Mouse (Mus musculus) left cerebral cortex, postnatal 14 days (tissue): ENCODE results near the gene Prss41. TPM values are rescaled to one million over a fixed set of nuclear protein-coding genes. Genes with fewer than 3 reads are reported as not detected.

Experiments
- DNase-seq, 2 experiments: peaks; one replicate each; pipeline ENCODE4 v3.0.0; 2021 to 2022; ENCODE audit warnings: low spot score in 2 of 2, mixed read lengths in 1 of 2
- intact Hi-C: fragments of 180-260 bp; cut with DNase I; formaldehyde crosslinking; loops from one replicate; pipeline ENCODE4 v1.15.1; 2025
- total RNA-seq, 2 experiments: library from RNA; stranded (reverse); gene quantifications; 2 replicates each; pipeline ENCODE4 v1.2.3; 2021

Gene Prss41
- total RNA-seq, 2 experiments from 2014 or later, result 1.9 to 2.2 TPM

DNA sequence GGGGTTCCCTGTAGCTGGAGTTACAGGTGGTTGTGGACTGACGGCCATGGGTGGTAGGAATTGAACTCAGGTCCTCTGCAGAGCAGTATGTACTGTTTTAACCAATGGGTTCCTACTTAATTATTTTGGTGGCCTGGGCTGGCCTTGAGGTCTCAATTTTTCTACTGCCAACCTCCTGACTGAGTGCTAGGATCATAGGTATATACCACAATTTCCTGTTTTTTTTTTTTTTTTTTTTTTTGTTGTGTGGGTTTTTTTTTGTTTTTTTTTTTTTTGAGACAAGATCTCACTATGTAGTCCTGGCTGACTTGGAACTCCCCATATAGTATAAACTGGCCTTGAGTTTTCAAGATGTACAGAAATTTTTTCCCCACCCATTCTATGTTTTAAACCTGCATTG is 12.8 kb downstream of the Prss41 start:
- intact Hi-C loops, result no loop called here
- no peak for DNase-seq

DNA sequence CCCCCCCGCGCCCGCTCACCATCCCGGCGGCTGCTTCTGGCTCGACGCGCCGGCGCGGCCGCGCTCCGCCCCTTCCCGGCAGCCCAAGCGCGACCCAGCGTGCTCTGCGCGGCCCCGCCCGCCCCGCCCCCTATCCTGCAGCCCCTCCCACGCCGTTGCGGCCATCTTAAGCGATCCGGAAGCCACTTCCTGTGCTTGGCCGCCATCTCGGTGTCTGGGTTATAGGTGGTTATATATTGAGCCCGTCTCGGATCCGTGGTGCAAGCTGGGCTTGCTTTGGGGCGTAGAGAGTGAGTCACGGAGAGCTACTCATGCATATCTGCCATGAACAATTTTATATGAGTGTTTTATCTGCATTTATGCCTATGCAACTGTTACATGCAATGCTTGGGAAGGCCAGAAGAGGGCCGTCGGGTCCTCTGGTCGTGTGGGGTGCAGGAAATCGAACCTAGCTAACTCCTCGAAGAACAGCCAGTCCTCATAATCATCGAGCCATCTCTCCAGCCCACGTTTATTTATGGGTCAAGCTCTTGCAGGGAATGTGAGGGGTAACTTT is 14.8 kb downstream of the Prss41 start, which contains the start of gene Elob:
TSS of gene Elob (minus strand) at position 73 of the 556 bp plus-strand sequence.
- intact Hi-C loops, result no loop called here
- peak; percentile 87 to 93 for DNase-seq

DNA sequence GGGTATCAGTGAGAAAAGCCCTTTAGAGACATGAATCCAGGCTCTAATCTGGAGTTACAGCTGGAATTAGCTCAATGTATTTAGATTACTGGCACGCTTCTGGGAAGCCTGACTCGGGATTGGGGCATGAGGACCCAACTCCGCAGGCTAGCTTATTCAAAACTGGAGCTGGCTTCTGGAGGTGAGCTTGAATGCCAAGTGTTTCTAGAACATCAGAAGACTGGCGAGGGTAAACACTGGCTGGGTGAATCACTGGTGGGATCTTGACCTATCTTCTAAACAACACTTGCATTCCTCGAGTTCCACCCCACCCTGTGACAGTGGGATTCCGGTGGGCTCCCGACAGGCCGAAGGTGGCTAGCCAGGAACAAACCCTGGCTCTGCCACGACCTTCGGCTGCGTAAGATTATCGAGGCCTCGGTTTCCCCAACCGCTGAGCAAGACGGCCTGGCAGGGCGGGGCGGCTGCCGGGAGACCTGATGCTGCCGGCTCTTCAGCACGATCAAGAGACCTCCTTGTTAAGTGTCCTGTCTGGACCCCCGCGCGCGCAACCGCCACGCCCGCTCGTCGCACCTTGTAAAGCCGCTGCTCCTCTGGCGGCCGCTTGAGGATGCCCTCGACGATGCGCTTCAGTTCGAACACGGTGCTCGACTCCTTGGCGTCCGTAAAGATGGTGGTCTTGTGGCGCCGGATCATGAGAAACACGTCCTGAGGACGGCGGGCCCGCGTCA is 15.5 kb downstream of the Prss41 start:
- intact Hi-C loops, result no loop called here
- peak; percentile 47 to 54 for DNase-seq

DNA sequence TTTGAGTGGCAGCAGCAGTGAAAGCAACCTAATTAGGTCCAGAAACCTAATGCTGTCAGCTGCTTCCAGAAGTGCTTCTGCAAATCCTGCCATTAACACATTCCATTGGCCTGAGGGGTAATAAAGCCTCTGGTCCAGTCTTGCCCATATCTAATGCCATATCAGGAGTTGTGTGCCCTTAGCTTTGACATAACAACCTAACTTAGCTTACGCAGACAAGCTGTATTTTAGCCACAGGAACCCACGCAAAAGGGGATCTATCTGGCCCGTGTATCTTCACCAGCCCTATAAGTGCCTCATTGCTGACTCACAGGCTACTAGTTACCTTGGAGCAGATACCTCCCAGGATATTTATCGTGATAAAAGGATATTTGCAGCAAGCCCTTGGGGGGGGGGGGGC is 18.4 kb downstream of the Prss41 start:
- intact Hi-C loops, result no loop called here
- no peak for DNase-seq

DNA sequence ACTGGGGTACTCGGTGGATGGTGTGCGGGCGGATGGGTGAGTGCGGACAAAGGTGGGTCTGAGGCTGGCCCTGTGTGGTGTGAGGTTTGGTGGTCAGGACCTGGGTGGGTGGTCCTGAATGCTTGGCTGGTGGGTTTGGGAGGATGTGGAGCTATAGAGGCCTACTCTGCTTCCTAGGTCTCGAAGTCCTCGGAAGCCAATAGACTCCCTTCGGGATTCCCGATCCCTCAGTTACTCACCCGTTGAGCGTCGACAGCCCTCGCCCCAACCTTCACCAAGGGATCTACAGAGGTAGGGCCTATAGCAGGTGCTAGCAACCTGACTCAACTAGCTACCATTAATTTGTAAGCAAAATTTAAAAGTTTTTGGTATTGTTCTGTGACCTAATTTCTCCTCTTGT is 20.4 kb downstream of the Prss41 start:
- intact Hi-C loops, result no loop called here
- no peak for DNase-seq

DNA sequence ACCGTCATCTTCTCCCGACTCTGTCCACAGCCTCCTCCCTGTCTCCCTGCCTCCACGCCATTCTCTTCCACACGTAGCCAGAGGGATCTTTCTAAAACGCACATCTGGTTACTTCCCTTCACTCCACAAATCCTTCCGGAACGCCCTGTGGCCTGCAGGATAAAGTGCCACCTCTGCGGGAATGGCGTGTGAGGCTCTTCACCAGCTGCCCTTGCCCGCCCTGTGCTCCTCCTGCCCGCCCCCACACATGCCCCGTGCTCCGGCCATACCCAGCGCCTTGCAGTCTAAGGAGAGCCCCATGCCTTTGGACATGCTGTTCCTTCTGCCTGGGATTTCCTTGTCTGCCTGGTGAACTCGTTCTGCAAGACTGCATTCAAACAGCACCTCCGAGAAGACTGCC is 21.0 kb downstream of the Prss41 start:
- DNase-seq, result no peak
- intact Hi-C loops, result no loop called here

DNA sequence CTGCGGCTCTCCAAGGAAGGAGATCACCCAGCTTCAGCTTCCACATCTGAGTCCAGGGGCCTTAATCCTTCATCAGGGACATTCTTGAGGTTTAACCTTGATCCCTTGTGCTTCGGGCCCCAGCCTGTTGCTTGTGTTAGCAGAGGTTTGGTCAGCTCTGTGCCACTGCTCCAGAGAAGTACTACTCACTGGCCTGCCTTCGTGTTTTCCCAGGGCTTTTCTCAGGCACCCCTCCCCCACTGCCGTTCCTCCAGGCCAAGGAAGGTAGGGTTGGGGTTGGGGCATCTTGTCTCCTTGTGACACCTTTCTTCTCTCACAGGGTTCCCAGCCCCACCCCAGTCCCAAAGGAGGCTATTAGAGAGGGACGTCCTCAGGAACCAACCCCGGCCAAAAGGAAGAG is 21.9 kb downstream of the Prss41 start:
- intact Hi-C loops, result no loop called here

DNA sequence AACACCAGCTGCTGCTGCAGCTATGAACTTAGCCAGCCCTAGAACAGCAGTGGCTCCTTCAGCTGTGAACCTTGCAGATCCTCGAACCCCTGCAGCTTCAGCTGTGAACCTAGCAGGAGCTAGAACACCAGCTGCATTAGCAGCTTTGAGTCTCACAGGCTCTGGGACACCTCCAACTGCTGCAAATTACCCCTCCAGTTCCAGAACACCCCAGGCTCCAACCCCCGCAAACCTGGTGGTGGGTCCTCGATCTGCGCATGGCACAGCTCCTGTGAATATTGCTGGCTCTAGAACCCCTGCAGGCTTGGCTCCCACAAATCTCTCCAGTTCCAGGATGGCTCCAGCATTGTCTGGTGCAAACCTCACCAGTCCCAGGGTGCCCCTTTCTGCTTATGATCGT is 23.2 kb downstream of the Prss41 start:
- intact Hi-C loops, result no loop called here
- DNase-seq, result no peak

More for the DNA sequence above, 21.9 kb downstream of the Prss41 start:
- DNase-seq, result no peak

DNA sequence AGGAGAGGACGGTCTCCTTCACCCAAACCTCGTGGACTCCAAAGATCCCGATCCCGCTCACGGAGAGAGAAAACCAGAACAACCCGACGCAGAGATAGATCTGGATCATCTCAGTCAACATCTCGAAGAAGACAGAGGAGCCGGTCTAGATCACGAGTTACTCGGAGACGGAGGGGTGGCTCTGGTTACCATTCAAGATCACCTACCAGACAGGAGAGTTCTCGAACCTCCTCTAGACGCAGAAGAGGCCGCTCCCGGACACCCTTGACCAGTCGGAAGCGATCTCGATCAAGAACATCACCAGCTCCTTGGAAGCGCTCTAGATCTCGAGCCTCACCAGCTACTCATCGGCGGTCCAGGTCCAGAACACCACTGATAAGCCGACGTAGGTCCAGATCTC is 24.7 kb downstream of the Prss41 start:
- intact Hi-C loops, result loop anchor here (5.0 kb wide), 1 partner anchor 57 kb away; no protein-coding TSS in a partner anchor
- no peak for DNase-seq

DNA sequence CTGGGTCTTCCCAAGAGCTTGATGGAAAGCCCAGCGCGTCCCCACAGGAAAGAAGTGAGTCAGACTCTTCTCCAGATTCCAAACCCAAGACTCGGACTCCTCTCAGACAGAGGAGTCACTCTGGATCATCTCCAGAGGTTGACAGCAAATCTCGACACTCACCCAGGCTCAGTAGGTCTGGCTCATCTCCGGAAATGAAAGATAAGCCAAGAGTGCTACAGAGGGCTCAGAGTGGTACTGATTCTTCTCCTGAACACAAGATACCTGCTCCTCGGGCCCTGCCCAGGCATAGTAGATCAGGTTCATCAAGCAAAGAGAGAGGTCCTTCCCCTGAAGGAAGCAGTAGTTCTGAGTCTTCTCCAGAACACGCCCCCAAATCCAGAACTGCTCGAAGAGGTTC is 25.4 kb downstream of the Prss41 start:
- no peak for DNase-seq
- intact Hi-C loops, result loop anchor here (5.0 kb wide), 1 partner anchor 56 kb away; no protein-coding TSS in a partner anchor

DNA sequence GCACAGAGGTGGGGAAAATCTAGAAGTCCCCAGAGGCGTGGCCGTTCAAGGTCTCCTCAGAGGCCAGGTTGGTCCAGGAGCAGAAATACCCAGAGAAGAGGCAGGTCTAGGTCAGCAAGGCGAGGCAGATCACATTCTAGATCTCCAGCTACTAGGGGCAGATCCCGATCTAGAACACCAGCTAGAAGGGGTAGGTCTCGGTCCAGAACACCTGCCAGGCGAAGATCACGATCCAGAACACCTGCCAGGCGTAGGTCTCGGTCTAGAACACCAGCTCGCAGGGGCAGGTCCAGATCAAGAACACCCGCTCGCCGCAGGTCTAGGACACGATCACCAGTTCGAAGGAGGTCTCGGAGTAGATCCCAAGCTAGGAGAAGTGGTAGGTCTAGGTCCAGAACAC is 28.3 kb downstream of the Prss41 start:
- no peak for DNase-seq
- intact Hi-C loops, result loop anchor here (5.0 kb wide), 1 partner anchor 53 kb away; no protein-coding TSS in a partner anchor

DNA sequence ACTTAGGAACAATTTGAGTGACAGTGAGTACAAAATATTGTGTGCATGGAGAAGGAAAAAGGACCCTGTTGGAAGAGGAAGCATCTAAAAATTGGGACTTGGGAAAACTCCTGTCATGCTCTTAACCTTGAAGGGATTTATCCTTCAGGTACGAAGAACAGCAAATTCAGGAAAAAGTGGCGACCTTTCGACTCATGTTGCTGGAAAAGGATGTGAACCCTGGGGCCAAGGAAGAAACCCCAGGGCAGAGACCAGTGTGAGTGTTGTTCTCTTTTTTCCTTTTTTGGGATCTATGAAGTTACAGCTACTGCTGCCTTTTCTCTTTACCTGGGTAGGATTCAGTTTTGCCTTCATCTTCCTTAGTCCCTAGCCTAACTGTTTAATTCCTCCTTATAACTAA is 36.1 kb downstream of the Prss41 start:
- no peak for DNase-seq
- intact Hi-C loops, result no loop called here

DNA sequence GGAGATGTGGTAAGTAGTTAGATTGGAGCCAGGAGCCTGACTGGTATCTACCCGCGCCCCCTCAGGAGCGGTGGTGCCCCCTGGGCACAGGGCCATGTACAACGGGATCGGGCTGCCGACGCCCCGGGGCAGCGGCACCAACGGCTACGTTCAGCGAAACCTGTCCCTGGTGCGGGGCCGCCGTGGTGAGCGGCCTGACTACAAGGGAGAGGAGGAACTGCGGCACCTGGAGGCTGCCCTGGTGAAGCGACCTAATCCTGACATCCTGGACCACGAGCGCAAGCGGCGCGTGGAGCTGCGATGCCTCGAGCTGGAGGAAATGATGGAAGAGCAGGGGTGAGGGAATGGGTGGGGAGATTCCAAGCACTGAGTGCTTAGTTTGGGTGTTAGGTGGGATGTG is 37.1 kb downstream of the Prss41 start:
- no peak for DNase-seq
- intact Hi-C loops, result no loop called here

DNA sequence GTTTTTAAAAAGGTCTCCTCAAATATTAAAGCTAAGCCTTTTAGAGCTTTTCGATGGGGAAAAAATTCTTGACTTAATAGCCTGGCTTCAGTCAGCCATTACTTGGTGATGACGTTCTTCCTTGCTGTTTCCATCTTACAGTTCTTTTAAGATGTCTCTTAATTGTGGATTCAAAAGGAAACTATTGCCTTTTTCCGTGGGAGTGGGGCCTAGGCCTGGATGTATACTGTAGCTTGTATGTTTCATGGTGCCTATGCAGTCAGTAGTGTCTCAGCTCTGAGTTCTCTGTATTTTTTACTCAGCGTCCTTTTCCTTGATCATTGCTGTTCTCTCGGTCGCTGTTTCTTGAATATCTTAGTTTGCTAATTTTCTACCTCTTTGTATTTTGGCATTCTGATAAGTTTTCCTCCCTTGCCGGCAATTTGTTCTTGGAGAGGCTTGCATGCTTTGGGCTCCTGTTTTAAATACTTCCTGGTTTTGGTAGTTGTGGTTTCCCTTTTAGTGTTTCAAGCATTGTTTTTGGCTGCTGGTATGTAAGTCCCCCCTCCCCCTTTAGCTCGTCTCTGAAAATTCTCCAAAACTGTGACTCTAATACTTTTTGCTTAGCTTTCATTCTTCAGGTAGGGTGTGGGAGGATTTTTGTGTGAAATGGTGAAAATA is 39.4 kb downstream of the Prss41 start:
- intact Hi-C loops, result no loop called here
- DNase-seq, result no peak

DNA sequence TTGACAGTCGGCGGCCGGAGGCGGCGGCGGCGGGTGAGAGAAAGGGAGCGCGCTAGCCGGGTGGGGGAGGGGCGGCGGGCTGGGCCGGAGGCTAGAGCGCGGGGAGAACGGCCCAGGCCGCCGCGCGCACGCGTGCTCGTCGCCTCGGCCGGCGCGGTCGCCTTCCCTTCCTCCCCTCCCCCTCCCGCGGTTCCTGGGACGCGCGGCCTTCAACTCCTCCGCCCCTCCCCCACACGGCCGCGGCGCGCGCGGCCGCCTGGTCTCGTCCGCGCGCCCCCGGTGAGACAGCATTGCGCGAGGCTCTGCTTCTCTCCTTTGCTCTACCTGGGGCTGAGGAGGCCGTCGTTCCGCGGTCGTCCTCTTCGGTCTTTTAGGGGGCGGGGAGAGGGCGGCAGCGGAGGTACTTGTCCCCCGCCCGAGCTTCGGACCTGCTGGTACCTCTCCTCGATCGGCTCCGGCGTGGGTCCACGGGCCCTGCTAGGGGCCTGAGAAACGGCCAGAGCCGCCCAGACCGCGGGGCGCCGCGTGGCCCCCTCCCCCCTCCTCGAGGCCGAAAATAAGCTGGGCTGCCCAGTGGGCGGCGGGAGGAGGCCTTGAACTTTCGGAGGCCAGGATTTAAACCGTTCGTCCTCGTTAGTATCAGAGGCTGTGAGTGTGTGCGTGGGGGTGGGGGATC is 40.5 kb downstream of the Prss41 start:
- intact Hi-C loops, result loop anchor here (2.0 kb wide), 1 partner anchor 33 kb away; the partner anchor contains the start of gene Flywch1
- peak; percentile 69 to 80 for DNase-seq

DNA sequence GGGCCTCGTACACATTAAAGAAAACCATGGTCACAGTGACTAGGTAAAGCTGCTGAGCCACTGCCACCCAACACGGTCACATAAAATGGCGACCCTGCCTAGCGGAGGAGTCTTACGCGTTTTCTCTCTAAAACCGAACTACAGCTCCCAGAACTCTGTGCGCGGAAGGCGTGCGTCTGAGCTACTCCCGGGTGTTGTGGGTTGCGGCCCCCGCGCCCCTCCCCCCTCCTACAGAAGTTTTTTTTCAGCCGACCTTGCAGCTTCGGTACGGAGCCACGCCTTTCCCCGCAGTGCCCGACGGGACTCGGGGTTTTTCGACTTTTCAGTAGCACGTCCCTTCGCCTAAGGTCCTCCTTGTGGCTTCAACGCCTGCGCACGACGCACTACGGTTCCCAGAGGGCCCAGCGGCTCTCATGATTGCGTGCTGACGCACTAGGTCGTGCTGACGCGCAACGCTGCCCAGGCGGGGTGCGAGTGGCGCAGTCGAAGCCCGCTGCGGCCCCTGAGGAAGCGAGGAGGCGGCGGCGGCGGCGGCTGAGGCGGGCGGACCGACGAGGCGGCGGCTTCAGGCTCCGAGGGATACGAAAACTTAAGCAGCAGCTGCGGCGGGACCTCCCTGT is 41.1 kb downstream of the Prss41 start:
- intact Hi-C loops, result loop anchor here (2.0 kb wide), 1 partner anchor 32 kb away; the partner anchor contains the start of gene Flywch1

DNA sequence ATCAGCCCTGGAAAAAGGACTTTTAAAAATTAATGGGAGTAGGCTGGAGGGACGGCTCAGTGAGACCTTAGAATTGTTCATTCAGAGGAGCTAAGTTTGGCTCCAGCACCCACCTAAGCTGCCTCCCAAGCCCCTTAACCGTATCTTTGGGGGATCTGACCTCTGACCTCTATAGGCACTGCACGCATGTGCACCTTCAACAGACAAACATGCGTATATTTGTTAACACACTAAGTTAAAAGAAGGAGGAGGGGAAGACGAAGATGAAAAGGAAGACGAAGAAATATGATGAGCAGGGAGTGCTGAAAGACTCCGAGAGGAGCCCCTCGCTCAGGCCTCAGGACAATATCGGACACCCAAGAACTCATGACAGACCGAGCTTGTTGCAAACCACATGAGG is 42.3 kb downstream of the Prss41 start:
- no peak for DNase-seq
- intact Hi-C loops, result loop anchor here (2.0 kb wide), 1 partner anchor 31 kb away; the partner anchor contains the start of gene Flywch1

More for the DNA sequence above, 41.1 kb downstream of the Prss41 start:
- peak; percentile 99 for DNase-seq

DNA sequence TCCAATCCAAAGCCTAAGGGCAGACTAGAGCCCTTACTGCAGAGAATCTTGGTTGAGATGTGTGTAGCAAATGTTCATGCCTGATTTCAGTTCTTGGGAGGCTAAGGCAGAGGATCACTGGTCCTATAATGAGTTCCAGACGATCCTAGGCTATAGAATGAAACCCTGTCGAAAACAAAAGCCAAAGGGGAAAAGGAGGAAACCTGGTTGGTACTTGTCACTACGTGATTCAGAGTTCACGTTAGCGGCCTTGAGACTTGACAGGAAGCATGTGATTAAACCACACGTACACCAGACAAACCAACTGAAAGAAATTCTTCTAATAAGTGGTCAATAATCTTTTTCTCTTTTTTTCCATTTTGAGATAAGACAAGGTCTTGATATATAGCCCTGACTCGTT is 46.7 kb downstream of the Prss41 start:
- DNase-seq, result no peak
- intact Hi-C loops, result no loop called here

DNA sequence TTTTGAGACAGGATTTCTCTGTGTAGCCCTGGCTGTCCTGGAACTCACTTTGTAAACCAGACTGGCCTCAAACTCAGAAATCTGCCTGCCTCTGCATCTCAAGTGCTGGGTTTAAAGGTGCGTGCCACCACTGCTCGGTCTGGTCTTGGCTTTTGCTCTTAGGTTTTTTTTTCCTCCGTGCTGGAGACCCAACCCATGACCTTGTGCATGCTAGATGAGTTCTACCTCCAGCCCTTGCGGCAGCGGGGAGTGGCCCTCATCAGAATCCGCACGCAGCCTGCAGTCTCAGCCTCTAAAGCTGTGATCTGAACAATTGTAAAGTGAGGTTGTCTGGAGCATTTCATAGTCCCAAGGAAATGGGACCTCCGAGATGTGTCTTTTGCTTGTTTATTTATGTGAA is 48.6 kb downstream of the Prss41 start:
- intact Hi-C loops, result no loop called here

DNA sequence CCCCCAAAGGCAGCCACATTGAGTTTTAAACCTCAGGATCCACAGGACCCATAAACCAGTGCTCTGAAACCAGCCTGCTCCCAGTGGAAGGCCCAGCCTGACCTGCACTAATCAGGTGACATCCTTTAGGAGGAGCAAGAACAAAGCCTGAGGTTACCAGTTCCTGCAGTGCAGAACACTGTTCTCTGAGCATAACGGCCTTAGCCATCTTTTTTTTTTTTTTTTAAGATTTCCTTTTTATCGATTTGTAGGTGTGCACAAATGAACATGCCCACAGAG is 53.0 kb downstream of the Prss41 start:
- intact Hi-C loops, result no loop called here
- DNase-seq, result no peak

More for the DNA sequence above, 48.6 kb downstream of the Prss41 start:
- no peak for DNase-seq
